Mouse (Mus musculus) midbrain, embryonic 11.5 days (tissue): ENCODE results near the gene Slc16a9. TPM values are rescaled to one million over a fixed set of nuclear protein-coding genes. Genes with fewer than 3 reads are reported as not detected.

Source experiments
- ATAC-seq: fragments of 200-750 bp; cut with Nextera tagmentation; 2 replicates; pipeline ENCODE4 v1.8.0; 2017; ENCODE audit warnings: moderate TSS enrichment, moderate library complexity; ENCODE audit not compliant: low FRiP score
- DNase-seq: peaks from one replicate; pipeline ENCODE4 v3.0.0; 2015; ENCODE audit warnings: low spot score; ENCODE audit errors: missing footprints
- H3K27ac ChIP-seq: fragments of 300-500 bp; sonication (generic); 2 replicates; pipeline ENCODE4 v1.5.1; 2014; ENCODE audit warnings: low read depth, low read length
- H3K27me3 ChIP-seq: fragments of 300-500 bp; sonication (generic); 2 replicates; pipeline ENCODE4 v1.6.1; 2014; ENCODE audit warnings: mild to moderate bottlenecking, low read length, moderate library complexity, mixed read lengths; ENCODE audit not compliant: control insufficient read depth, insufficient read depth
- H3K36me3 ChIP-seq: fragments of 300-500 bp; sonication (generic); 2 replicates; pipeline ENCODE4 v1.6.1; 2014; ENCODE audit warnings: mild to moderate bottlenecking, low read length, moderate library complexity, mixed read lengths; ENCODE audit not compliant: control insufficient read depth, insufficient read depth
- H3K4me1 ChIP-seq: fragments of 300-500 bp; sonication (generic); 2 replicates; pipeline ENCODE4 v1.6.1; 2014; ENCODE audit warnings: low read length; ENCODE audit not compliant: control insufficient read depth, insufficient read depth
- H3K4me2 ChIP-seq: fragments of 300-500 bp; sonication (generic); 2 replicates; pipeline ENCODE4 v1.6.1; 2014; ENCODE audit warnings: mild to moderate bottlenecking, moderate library complexity
- H3K4me3 ChIP-seq: fragments of 300-500 bp; sonication (generic); 2 replicates; pipeline ENCODE4 v1.5.1; 2014; ENCODE audit warnings: low read depth, low read length
- H3K9ac ChIP-seq: fragments of 300-500 bp; sonication (generic); 2 replicates; pipeline ENCODE4 v1.6.1; 2014; ENCODE audit warnings: low read length
- H3K9me3 ChIP-seq: fragments of 300-500 bp; sonication (generic); 2 replicates; pipeline ENCODE4 v1.6.1; 2016; ENCODE audit warnings: low read length; ENCODE audit not compliant: control insufficient read depth
- WGBS: fragments of 180-500 bp; shearing (Covaris S2); extraction: QIAGEN DNeasy Blood & Tissue Kit; methylation state at CpG from one replicate; pipeline ENCODE4 v1.1.7; 2014; 5-methylcytosine and 5-hydroxymethylcytosine counted together
- polyA plus RNA-seq: library from polyadenylated mRNA; unstranded; fragments of >200 nt; fragmentation: Nextera tagmentation; extraction: Ambion mirVana; gene quantifications from 2 replicates; pipeline ENCODE4 v1.2.1, GENCODE M21; 2014

Slc16a9 gene
- polyA plus RNA-seq, 1 experiment from 2014 or later: 0.29 TPM

DNA sequence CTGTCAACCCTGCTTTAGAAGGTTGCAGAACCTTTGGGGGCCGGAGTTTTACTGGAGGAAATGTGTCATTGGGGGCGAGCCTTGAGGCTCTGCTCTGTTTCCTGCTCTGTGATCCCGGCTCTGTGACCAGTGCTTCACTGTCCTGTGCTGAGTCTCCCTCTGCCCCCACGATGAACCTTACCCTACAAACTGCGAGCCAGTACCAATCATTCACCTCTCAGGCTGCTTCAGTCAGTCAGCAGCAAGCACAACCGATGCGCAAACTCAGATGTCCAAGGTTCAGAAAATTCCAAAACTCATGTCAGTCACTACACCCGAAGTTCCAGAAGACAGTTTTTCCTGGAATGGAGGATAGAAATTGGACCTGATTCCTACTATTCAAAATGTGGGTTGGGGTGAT is 64.5 kb downstream of the Slc16a9 start:
- H3K4me2 ChIP-seq: no peak overlapping the region

DNA sequence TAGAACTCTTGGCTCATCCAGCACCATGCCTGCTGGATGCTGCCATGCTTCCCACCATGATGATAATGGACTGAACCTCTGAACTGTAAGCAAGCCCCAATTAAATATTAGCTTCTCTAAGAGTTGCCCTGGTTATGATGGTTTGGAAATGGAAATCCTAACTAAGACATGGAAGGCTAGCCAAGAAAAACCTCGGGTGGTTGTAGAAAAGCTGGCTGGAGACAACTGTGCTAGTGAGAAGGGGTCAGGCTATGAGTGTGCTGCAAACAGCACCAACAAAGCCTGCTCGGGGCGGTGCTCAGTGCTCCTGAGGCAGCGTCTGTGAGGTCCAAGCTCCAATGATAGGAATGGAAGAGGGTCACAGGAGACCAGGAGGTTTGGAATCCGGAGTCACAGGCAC is 65.7 kb downstream of the Slc16a9 start:
- Histone ChIP-seq H3K36me3 (no peaks in the 10 kb centered on the region), H3K4me1 (no peaks in the 10 kb centered on the region), H3K9me3 (no peaks in the 10 kb centered on the region), H3K27ac (no peak overlapping the region), H3K27me3 (no peaks in the 10 kb centered on the region), H3K4me2 (no peak overlapping the region), H3K4me3 (no peak overlapping the region), H3K9ac (no peak overlapping the region)
- 83% methylated on average over 5 of the region's 5 CpGs for WGBS
- no peak for ATAC-seq
- DNase-seq: no peak

More for the DNA sequence above, 64.5 kb downstream of the Slc16a9 start:
- Histone ChIP-seq H3K36me3 (no peaks in the 10 kb centered on the region), H3K9ac (no peak overlapping the region), H3K4me1 (no peaks in the 10 kb centered on the region), H3K9me3 (no peaks in the 10 kb centered on the region), H3K4me3 (no peak overlapping the region), H3K27ac (no peak overlapping the region), H3K27me3 (no peaks in the 10 kb centered on the region)
- 91% methylated on average over 8 of the region's 8 CpGs for WGBS
- no peak for ATAC-seq
- DNase-seq: no peak

DNA sequence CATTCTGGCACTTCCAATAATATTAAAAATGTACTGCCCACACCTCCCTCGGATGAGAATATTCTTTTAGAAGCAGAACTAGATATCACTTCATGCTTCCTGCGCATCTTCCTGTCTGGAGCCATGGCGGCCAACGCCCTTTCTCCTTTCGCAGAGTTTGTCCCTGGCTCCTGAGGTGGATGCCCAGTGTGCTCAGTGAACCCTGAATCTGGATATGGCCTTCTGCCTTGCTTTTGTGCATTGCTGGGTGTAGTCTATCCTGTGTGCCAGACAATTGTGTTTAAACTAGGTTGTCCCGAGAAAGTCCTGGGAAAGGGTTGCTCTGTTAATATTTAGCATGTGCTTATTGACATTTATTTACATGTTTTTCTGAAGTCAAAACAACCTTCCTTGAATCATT is 71.0 kb downstream of the Slc16a9 start:
- Histone ChIP-seq H3K4me3 (no peak overlapping the region), H3K9me3 (no peaks in the 10 kb centered on the region), H3K4me1 (no peaks in the 10 kb centered on the region), H3K36me3 (no peaks in the 10 kb centered on the region), H3K4me2 (no peak overlapping the region), H3K27me3 (no peaks in the 10 kb centered on the region), H3K27ac (no peak overlapping the region), H3K9ac (no peak overlapping the region)
- DNase-seq: no peak
- WGBS: 93% methylated on average over 6 of the region's 6 CpGs
- no peak for ATAC-seq

DNA sequence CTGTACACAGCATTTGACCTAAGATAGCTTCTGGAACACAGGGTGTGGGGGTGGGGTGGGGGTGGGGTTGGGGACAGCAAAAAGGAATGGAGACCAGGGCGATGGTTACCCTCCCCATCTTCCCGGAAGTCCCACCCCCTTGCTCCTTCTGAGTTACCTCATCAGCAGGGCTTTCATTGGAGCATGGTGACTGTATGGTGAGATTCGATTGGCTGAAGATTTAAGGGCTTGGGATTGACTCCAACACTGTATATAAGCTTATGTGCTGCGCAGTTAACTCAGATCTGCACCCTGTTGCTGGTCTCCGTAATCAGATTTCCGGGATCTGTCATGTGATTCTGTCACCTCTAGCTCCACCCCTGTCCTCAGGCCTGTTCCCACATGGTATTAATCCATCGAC is 72.0 kb downstream of the Slc16a9 start:
- Histone ChIP-seq H3K4me3 (no peak overlapping the region), H3K4me2 (no peak overlapping the region), H3K27ac (no peak overlapping the region), H3K27me3 (no peaks in the 10 kb centered on the region), H3K4me1 (no peaks in the 10 kb centered on the region), H3K36me3 (no peaks in the 10 kb centered on the region), H3K9me3 (no peaks in the 10 kb centered on the region), H3K9ac (no peak overlapping the region)
- DNase-seq (no peak), ATAC-seq (no peak)
- WGBS: 81% methylated on average over 7 of the region's 7 CpGs

DNA sequence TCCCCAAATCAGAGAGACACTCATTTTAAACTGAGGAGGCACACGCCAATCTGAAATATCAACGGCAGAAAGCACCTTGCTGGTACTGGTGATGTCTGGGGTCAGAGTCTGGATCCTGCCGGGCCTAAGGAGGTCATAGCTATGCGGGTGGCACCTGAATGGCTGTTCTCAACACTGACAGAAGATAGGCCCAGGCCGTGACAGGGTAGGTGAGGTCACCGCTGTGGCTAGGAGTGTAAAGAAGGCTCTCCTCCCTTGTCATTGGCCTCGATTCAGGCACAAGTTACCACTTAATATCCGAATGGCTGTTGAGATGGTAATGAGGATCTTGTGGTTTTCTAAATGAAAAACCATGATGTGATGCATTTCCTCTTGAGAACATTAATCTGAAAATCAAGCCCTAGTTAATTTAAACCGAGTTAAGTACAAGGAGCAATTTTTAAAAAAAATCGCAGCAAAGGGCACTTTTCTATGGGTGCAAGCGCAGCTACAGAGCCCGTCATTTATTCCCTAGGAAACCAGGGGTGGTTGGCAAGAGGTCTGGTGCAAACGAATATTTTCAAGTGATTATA is 72.6 kb downstream of the Slc16a9 start:
- DNase-seq: no peak
- Histone ChIP-seq H3K9me3 (no peaks in the 10 kb centered on the region), H3K27ac (no peak overlapping the region), H3K4me3 (no peak overlapping the region), H3K4me2 (no peak overlapping the region), H3K27me3 (no peaks in the 10 kb centered on the region), H3K9ac (no peak overlapping the region), H3K36me3 (no peaks in the 10 kb centered on the region), H3K4me1 (no peaks in the 10 kb centered on the region)
- 86% methylated on average over 13 of the region's 13 CpGs for WGBS
- no peak for ATAC-seq

DNA sequence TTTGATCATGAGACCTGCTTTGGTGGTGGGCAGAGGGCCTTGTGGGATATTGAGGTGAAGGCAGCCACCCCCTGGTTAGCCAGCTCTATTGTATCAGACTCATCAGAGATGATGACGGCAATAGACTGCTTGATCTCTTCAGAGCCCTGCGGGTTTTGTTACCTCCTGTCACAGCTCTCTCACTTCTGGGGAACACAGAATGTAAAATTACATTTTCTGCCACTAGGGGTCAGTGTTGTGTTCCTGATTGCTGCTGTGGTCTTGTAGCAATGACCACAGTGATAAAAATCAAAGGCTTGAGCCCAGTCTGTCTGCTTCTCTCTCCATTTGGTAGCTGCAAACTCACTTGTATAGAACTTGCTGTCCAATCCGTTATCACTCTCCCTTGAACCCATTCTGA is 73.7 kb downstream of the Slc16a9 start:
- H3K4me3 ChIP-seq: no peak overlapping the region
- DNase-seq (peak; percentile 99), ATAC-seq (peak; percentile 65; the same call in 1 of the 2 replicates)
- no peaks in the 10 kb centered on the region for H3K27me3 ChIP-seq
- WGBS: 8% methylated on average over 3 of the region's 3 CpGs
- no peak overlapping the region; the same call in 1 of the 2 replicates for H3K9ac ChIP-seq
- no peaks in the 10 kb centered on the region for H3K36me3 ChIP-seq
- H3K27ac ChIP-seq: no peak overlapping the region
- no peak overlapping the region for H3K4me2 ChIP-seq
- no peaks in the 10 kb centered on the region for H3K4me1 ChIP-seq
- H3K9me3 ChIP-seq: no peaks in the 10 kb centered on the region

- Histone ChIP-seq H3K36me3 (no peaks in the 10 kb centered on the region), H3K4me1 (no peaks in the 10 kb centered on the region), H3K9ac (no peak overlapping the region), H3K4me3 (no peak overlapping the region), H3K9me3 (no peaks in the 10 kb centered on the region), H3K27me3 (no peaks in the 10 kb centered on the region), H3K4me2 (no peak overlapping the region), H3K27ac (no peak overlapping the region)
- ATAC-seq (no peak), DNase-seq (no peak)
- 28% methylated on average over 2 of the region's 2 CpGs for WGBS
These were observed 80.6 kb downstream of the Slc16a9 start for GRCm38 (mm10) chr10:70325518-70325917.

DNA sequence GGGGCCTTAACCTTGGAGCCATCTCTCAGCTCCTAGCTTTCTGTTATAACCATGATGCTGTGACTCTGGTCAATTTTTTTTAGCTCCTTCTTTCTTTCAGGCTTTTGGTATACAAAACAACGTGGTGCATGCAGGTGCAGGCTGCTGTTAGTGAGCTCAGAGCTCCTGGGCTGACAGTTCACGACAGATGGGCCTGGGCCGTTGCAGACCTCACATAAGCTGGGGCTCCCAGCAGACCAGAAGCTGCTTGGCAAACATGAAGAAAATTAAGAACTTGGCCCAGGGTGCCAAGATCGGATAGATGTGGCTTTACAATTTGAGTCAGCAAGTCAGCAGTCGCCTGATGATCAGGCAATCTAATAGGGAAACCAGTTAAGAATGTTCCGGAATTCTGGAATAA is 82.4 kb downstream of the Slc16a9 start:
- Histone ChIP-seq H3K27ac (no peak overlapping the region), H3K4me3 (no peak overlapping the region), H3K9ac (no peak overlapping the region), H3K4me1 (no peaks in the 10 kb centered on the region), H3K27me3 (no peaks in the 10 kb centered on the region), H3K4me2 (no peak overlapping the region), H3K36me3 (no peaks in the 10 kb centered on the region), H3K9me3 (no peaks in the 10 kb centered on the region)
- no peak for ATAC-seq
- 85% methylated on average over 6 of the region's 6 CpGs for WGBS
- DNase-seq: no peak

DNA sequence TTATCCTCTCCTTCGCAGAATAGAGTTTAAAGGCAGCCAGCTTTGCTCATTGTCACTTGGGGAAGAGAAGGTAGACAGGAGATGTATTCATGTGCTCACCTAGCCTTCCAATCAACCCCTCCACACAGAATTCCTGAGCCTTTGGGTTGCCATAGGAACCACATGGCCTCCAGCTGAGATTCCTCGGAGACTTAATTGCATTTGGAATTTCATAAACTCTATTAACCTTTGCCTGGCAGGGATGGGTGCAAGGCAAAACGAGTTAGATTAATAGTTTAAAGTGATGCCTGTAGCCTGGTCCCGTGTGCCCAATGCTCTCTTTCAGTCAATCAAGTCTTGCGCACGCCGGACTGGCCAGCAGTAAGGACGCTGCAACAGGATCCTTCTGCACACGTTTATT is 83.2 kb downstream of the Slc16a9 start:
- ATAC-seq: no peak
- H3K27me3 ChIP-seq: no peaks in the 10 kb centered on the region
- H3K9me3 ChIP-seq: no peaks in the 10 kb centered on the region
- H3K27ac ChIP-seq: no peak overlapping the region
- H3K4me1 ChIP-seq: no peaks in the 10 kb centered on the region
- H3K36me3 ChIP-seq: no peaks in the 10 kb centered on the region
- WGBS: 83% methylated on average over 9 of the region's 9 CpGs
- no peak overlapping the region for H3K4me2 ChIP-seq
- H3K4me3 ChIP-seq: no peak overlapping the region
- no peak for DNase-seq
- no peak overlapping the region for H3K9ac ChIP-seq
